Mouse (Mus musculus): Measurements from ENCODE around the gene Ecm1.

Ecm1 gene

GRCm38 (mm10) chr3:95739353-95740104 is at the start of gene Ecm1:
Ecm1 (minus strand) TSS chr3:95739569.
- no peak for DNase-seq

GRCm38 (mm10) chr3:95785501-95785900 is 46.1 kb upstream of the Ecm1 start:
- no peak for DNase-seq

GRCm38 (mm10) chr3:95771985-95772384 is 32.6 kb upstream of the Ecm1 start:
- no peak for DNase-seq

- DNase-seq: no peak
These were observed 26.2 kb upstream of the Ecm1 start for GRCm38 (mm10) chr3:95765534-95765933.

- DNase-seq: no peak
These were observed 24.4 kb upstream of the Ecm1 start for GRCm38 (mm10) chr3:95763811-95764210.

- no peak for DNase-seq
These were observed 23.6 kb upstream of the Ecm1 start for GRCm38 (mm10) chr3:95762961-95763360.

GRCm38 (mm10) chr3:95761771-95762170 is 22.4 kb upstream of the Ecm1 start:
- DNase-seq: no peak

GRCm38 (mm10) chr3:95760656-95761055 is 21.3 kb upstream of the Ecm1 start:
- no peak for DNase-seq

- DNase-seq: no peak
These were observed 20.7 kb upstream of the Ecm1 start, which contains the start of gene Tars2 for GRCm38 (mm10) chr3:95760106-95760505. Tars2 (minus strand) TSS chr3:95760206.

- no peak for DNase-seq
These were observed 19.3 kb upstream of the Ecm1 start for GRCm38 (mm10) chr3:95758467-95759218.

- no peak for DNase-seq
These were observed 17.4 kb upstream of the Ecm1 start for GRCm38 (mm10) chr3:95756808-95757207.

- peak; percentile 88 for DNase-seq
These were observed 15.2 kb upstream of the Ecm1 start for GRCm38 (mm10) chr3:95754345-95755206.

GRCm38 (mm10) chr3:95752935-95753334 is 13.6 kb upstream of the Ecm1 start:
- DNase-seq: no peak

GRCm38 (mm10) chr3:95740406-95740805 is 1.0 kb upstream of the Ecm1 start:
- DNase-seq: no peak

- DNase-seq: no peak
These were observed 4.2 kb downstream of the Ecm1 start for GRCm38 (mm10) chr3:95735071-95735670.

- DNase-seq: no peak
These were observed 5.2 kb downstream of the Ecm1 start for GRCm38 (mm10) chr3:95734092-95734702.

GRCm38 (mm10) chr3:95732744-95733521 is 6.4 kb downstream of the Ecm1 start:
- DNase-seq: no peak

- DNase-seq: no peak
These were observed 7.1 kb downstream of the Ecm1 start for GRCm38 (mm10) chr3:95732297-95732696.

GRCm38 (mm10) chr3:95731802-95732201 is 7.6 kb downstream of the Ecm1 start:
- no peak for DNase-seq

GRCm38 (mm10) chr3:95730431-95730830 is 8.9 kb downstream of the Ecm1 start:
- DNase-seq: no peak

GRCm38 (mm10) chr3:95728906-95729305 is 10.5 kb downstream of the Ecm1 start:
- no peak for DNase-seq

All from right cerebral cortex, postnatal 4 days (tissue).